Mouse (Mus musculus): Measurements from ENCODE around the gene Smpdl3b.

DNA sequence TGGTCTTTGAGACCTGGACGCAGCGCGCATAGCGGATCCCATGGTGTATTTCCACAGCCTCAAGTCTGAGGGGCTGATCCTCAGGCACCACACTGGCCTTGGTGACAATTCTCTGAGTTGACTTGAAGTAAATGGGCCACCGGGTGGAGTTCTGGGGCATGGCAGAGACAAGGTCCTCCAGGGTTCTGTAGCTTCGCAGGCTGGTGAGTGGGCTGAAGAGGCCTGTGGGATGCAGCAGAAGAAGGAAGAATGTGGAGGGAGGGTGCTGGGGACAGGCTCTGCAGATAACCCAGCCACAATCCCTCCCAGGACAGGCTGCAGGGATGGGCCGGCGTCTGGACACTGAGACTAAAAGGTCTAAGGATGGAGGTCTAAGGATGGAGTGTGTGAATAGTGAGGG lies 32.7 kb upstream of the Smpdl3b start:
- TF ChIP-seq GABPA (IDR thresholded peaks at IDR 0.05; ENCODE audit: low read depth, low read length), result no peak
- no peak for TF ChIP-seq POLR2A (IDR thresholded peaks at IDR 0.05; ENCODE audit: control insufficient read depth in 1 of 2, insufficient read depth in 1 of 2, low read depth in 1 of 2, low read length in 2 of 2, poor library complexity in 1 of 2)
- no peak for TF ChIP-seq MAX (IDR thresholded peaks at IDR 0.05; ENCODE audit: low read length)
- no peak for TF ChIP-seq TAL1 (IDR thresholded peaks at IDR 0.05; ENCODE audit: low read length)
- TF ChIP-seq CTCF (IDR thresholded peaks at IDR 0.05 in 2 of 3, conservative IDR thresholded peaks at IDR 0.05 in 1 of 3; ENCODE audit: control insufficient read depth in 1 of 3, insufficient read depth in 1 of 3, low read depth in 2 of 3, low read length in 3 of 3, poor library complexity in 1 of 3, severe bottlenecking in 1 of 3), result no peak
- no peak for TF ChIP-seq CHD2 (IDR thresholded peaks at IDR 0.05; ENCODE audit: low read length)
- TF ChIP-seq EP300 (IDR thresholded peaks at IDR 0.05; ENCODE audit: low read depth in 1 of 2, low read length in 2 of 2), result no peak
- TF ChIP-seq MAFK (IDR thresholded peaks at IDR 0.05; ENCODE audit: borderline replicate concordance, low read depth, low read length), result no peak

Measured in MEL (cell line).